Mouse (Mus musculus): ENCODE data around the gene Gm17359. TPM values are rescaled to one million over a fixed set of nuclear protein-coding genes. Genes with fewer than 3 reads are reported as not detected.

Gene Gm17359
- total and polyA plus RNA-seq, 3 experiments = not detected

DNA sequence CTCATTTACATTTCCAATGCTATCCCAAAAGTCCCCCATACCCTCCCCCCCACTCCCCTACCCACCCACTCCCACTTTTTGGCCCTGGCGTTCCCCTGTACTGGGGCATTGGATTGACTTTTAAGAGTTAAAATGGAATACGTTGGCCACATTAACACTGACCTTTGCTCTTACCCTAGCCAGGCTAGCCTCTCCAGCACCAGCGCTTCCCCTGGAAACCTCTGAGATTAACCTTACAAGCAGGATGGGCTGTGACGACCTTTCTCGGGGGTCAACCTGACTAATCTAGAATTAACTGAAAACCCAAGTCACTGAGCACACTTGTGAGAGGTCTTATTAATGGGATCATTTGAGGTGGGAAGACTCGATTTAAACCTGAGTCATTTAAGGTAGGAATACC, 31.8 kb downstream of the Gm17359 start:
- H3K4me3 ChIP-seq (ENCODE audit: low read depth, low read length) = no peak overlapping the region
- no peaks in the 10 kb centered on the region for H3K4me1 ChIP-seq (ENCODE audit: insufficient read depth, low read depth, low read length)
- no peak for TF ChIP-seq GATA2 (IDR thresholded peaks at IDR 0.05; ENCODE audit: borderline replicate concordance, low read depth, low read length)
- no peak for TF ChIP-seq POLR2AphosphoS5 (IDR thresholded peaks at IDR 0.05; ENCODE audit: insufficient replicate concordance, low read depth, low read length)
- no peak for TF ChIP-seq GATA1 (IDR thresholded peaks at IDR 0.05; ENCODE audit: borderline replicate concordance, low read length)
- TF ChIP-seq CTCF (IDR thresholded peaks at IDR 0.05; ENCODE audit: low read depth, low read length) = no peak
- no peak for TF ChIP-seq TAL1 (conservative IDR thresholded peaks at IDR 0.05; ENCODE audit: low read depth, low read length)
- ATAC-seq (ENCODE audit: extremely low read depth, insufficient number of reproducible peaks, low FRiP score, poor library complexity, severe bottlenecking) = no peak
- peaks cover 19% of the 10 kb centered on the region for H3K27me3 ChIP-seq (ENCODE audit: insufficient read depth, low read length)
- H3K36me3 ChIP-seq (replicated peaks) = no peaks in the 10 kb centered on the region
- no peak for DNase-seq (ENCODE audit: low spot score)
- H3K9me3 ChIP-seq (replicated peaks) = no peaks in the 10 kb centered on the region

DNA sequence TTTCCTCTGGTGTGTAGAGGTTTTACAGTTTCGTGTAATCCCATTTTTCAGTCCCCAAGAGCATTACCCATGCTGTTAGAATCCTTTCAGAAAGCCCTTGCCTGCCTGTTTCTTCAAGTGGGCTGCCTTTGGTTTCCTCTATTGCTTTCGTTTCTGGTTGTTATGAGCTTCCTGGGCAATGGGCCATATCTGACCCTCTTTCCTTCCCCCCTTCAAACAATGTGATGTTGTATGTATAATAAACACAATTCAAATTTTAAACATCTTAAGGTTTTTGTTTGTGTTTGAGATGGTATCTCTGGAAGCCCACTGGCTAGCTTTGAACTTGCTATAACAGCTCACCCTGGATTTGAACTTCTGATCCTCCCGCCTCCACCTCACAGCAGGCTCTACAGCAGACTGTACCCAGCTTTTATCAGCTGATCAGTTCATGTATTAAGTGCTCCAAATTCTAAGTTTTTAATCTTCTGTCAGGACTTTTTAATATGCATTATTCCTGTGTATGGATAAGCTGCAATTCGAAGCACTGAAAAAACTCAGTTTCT, 34.0 kb downstream of the Gm17359 start:
- H3K36me3 ChIP-seq (replicated peaks) = no peaks in the 10 kb centered on the region
- no peak overlapping the region for H3K4me3 ChIP-seq (ENCODE audit: low read depth, low read length)
- H3K27me3 ChIP-seq (ENCODE audit: insufficient read depth, low read length) = peaks cover 19% of the 10 kb centered on the region
- TF ChIP-seq TAL1 (conservative IDR thresholded peaks at IDR 0.05; ENCODE audit: low read depth, low read length) = no peak
- no peak for TF ChIP-seq POLR2AphosphoS5 (IDR thresholded peaks at IDR 0.05; ENCODE audit: insufficient replicate concordance, low read depth, low read length)
- TF ChIP-seq CTCF (IDR thresholded peaks at IDR 0.05; ENCODE audit: low read depth, low read length) = no peak
- TF ChIP-seq GATA1 (IDR thresholded peaks at IDR 0.05; ENCODE audit: borderline replicate concordance, low read length) = no peak
- TF ChIP-seq GATA2 (IDR thresholded peaks at IDR 0.05; ENCODE audit: borderline replicate concordance, low read depth, low read length) = no peak
- no peaks in the 10 kb centered on the region for H3K4me1 ChIP-seq (ENCODE audit: insufficient read depth, low read depth, low read length)
- H3K9me3 ChIP-seq (replicated peaks) = no peaks in the 10 kb centered on the region
- DNase-seq (ENCODE audit: low spot score) (no peak), ATAC-seq (ENCODE audit: extremely low read depth, insufficient number of reproducible peaks, low FRiP score, poor library complexity, severe bottlenecking) (no peak)

DNA sequence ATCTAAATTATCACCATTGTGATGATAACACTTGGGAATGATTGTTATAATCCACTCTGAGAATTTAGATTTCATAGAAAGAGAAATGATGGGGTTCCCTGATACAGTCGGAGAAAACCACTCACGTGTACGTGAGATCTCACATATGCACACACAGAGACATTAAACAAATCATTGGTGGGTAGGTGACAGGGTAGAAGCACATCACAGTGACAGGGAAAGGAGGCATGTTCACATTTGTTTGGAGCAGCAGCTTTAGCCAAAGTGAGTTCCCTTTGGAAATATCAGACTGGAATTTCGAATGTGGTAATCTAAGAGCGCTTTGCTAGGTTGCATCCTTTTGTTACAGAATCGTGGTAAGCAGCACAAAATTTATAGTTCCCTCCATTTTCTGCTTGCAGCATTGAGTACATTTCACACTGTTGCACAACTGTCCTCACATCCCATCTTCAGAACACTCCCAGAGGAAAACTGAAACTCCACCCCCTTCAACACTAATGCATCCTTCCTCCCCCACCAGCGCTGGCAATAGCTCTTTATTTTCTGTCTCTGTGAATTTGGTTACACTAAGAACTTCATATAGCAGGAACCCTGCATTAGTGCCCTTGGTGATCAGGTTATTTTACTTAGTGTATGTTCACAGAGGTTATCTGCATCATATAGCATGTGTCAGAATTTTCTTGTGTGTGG, 35.2 kb downstream of the Gm17359 start:
- ATAC-seq (ENCODE audit: extremely low read depth, insufficient number of reproducible peaks, low FRiP score, poor library complexity, severe bottlenecking) (no peak), DNase-seq (ENCODE audit: low spot score) (no peak)
- Histone ChIP-seq H3K36me3 (replicated peaks) (no peaks in the 10 kb centered on the region), H3K4me1 (ENCODE audit: insufficient read depth, low read depth, low read length) (no peaks in the 10 kb centered on the region), H3K9me3 (replicated peaks) (no peaks in the 10 kb centered on the region), H3K4me3 (ENCODE audit: low read depth, low read length) (no peak overlapping the region), H3K27me3 (ENCODE audit: insufficient read depth, low read length) (peaks cover 18% of the 10 kb centered on the region)
- TF ChIP-seq POLR2AphosphoS5 (IDR thresholded peaks at IDR 0.05; ENCODE audit: insufficient replicate concordance, low read depth, low read length) (no peak), TAL1 (conservative IDR thresholded peaks at IDR 0.05; ENCODE audit: low read depth, low read length) (no peak), GATA1 (IDR thresholded peaks at IDR 0.05; ENCODE audit: borderline replicate concordance, low read length) (no peak)

DNA sequence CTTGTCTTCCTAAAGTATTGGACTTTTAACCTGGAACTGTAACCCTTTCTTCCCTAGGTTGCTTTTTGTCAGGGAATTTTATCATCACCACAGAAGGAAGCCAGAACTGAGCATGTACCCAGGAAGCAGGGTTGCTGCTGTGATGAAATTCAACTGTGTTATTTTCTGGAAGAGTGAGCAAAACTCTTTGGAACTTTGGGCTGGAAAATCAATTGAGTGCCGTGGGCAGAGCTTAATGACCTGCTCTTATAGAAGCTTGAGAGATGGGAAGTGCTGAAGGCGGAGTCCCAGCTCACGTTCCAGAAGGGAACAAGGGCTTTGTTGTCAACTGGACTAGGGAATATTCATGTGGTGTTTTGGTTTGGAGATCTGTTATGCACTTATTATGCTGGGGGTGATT, 37.5 kb downstream of the Gm17359 start:
- TF ChIP-seq POLR2AphosphoS5 (IDR thresholded peaks at IDR 0.05; ENCODE audit: insufficient replicate concordance, low read depth, low read length) (no peak), GATA1 (IDR thresholded peaks at IDR 0.05; ENCODE audit: borderline replicate concordance, low read length) (no peak), CTCF (IDR thresholded peaks at IDR 0.05; ENCODE audit: low read depth, low read length) (no peak), GATA2 (IDR thresholded peaks at IDR 0.05; ENCODE audit: borderline replicate concordance, low read depth, low read length) (no peak), TAL1 (conservative IDR thresholded peaks at IDR 0.05; ENCODE audit: low read depth, low read length) (no peak)
- Histone ChIP-seq H3K4me1 (ENCODE audit: insufficient read depth, low read depth, low read length) (no peaks in the 10 kb centered on the region), H3K9me3 (replicated peaks) (no peaks in the 10 kb centered on the region), H3K36me3 (replicated peaks) (no peaks in the 10 kb centered on the region), H3K4me3 (ENCODE audit: low read depth, low read length) (no peak overlapping the region), H3K27me3 (ENCODE audit: insufficient read depth, low read length) (peaks cover 18% of the 10 kb centered on the region)
- DNase-seq (ENCODE audit: low spot score) (no peak), ATAC-seq (ENCODE audit: extremely low read depth, insufficient number of reproducible peaks, low FRiP score, poor library complexity, severe bottlenecking) (no peak)

DNA sequence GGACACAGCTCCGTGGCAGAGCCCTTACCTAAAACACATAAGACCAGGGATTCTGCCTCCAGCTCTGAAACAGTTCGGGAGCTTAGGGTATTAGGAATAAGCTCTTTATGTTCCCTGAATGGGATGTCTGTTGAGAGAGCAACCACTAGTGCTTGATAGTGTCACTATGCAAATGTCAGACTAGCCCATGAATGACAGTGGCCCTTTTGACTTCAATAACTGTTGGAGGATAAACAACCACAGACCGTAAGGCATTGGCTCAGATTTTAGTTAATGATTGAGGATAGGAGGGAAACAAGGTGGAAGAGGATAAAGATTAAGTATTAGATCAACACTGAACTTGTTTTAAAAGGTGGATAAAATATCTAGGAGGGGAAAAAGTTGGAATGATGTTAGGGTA, 41.6 kb downstream of the Gm17359 start:
- H3K36me3 ChIP-seq (replicated peaks) = no peaks in the 10 kb centered on the region
- H3K4me3 ChIP-seq (ENCODE audit: low read depth, low read length) = no peak overlapping the region
- TF ChIP-seq TAL1 (conservative IDR thresholded peaks at IDR 0.05; ENCODE audit: low read depth, low read length) (no peak), GATA1 (IDR thresholded peaks at IDR 0.05; ENCODE audit: borderline replicate concordance, low read length) (no peak), GATA2 (IDR thresholded peaks at IDR 0.05; ENCODE audit: borderline replicate concordance, low read depth, low read length) (no peak), POLR2AphosphoS5 (IDR thresholded peaks at IDR 0.05; ENCODE audit: insufficient replicate concordance, low read depth, low read length) (no peak), CTCF (IDR thresholded peaks at IDR 0.05; ENCODE audit: low read depth, low read length) (no peak)
- ATAC-seq (ENCODE audit: extremely low read depth, insufficient number of reproducible peaks, low FRiP score, poor library complexity, severe bottlenecking) (no peak), DNase-seq (ENCODE audit: low spot score) (no peak)
- no peaks in the 10 kb centered on the region for H3K4me1 ChIP-seq (ENCODE audit: insufficient read depth, low read depth, low read length)
- no peaks in the 10 kb centered on the region for H3K9me3 ChIP-seq (replicated peaks)
- peaks cover 16% of the 10 kb centered on the region for H3K27me3 ChIP-seq (ENCODE audit: insufficient read depth, low read length)

DNA sequence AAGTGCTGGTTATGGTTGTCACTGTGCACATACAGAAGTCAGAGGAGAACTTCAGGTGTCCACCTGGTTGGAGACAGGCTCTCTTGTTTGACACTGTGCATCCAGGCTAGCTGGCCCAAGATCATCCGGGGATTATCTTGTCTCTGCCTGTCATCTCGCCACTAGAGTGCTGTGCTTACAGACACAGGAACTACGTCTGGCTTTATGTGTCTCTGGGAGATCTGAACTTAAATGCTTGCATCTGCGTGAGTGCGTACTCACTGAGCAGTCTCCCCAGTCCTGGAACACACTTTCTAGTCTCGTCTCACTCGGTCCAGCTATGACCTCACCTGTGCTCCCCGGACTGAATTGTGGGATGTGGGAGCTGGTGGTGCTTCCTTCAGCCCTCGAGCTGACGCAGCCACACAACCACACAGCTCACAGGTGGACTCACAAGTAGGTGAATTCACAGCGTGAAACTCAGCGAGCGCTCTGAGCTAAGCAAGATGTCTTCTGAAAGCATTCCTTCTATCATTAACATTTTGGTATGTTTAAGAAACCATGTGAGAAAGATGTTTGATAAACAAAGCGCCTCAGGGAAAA, 42.9 kb downstream of the Gm17359 start:
- Histone ChIP-seq H3K4me1 (ENCODE audit: insufficient read depth, low read depth, low read length) (no peaks in the 10 kb centered on the region), H3K4me3 (ENCODE audit: low read depth, low read length) (no peak overlapping the region), H3K9me3 (replicated peaks) (no peaks in the 10 kb centered on the region), H3K36me3 (replicated peaks) (no peaks in the 10 kb centered on the region), H3K27me3 (ENCODE audit: insufficient read depth, low read length) (peaks cover 12% of the 10 kb centered on the region)
- ATAC-seq (ENCODE audit: extremely low read depth, insufficient number of reproducible peaks, low FRiP score, poor library complexity, severe bottlenecking) (no peak), DNase-seq (ENCODE audit: low spot score) (no peak)
- TF ChIP-seq CTCF (IDR thresholded peaks at IDR 0.05; ENCODE audit: low read depth, low read length) = no peak
- TF ChIP-seq TAL1 (conservative IDR thresholded peaks at IDR 0.05; ENCODE audit: low read depth, low read length) = no peak
- TF ChIP-seq POLR2AphosphoS5 (IDR thresholded peaks at IDR 0.05; ENCODE audit: insufficient replicate concordance, low read depth, low read length) = no peak
- no peak for TF ChIP-seq GATA1 (IDR thresholded peaks at IDR 0.05; ENCODE audit: borderline replicate concordance, low read length)
- no peak for TF ChIP-seq GATA2 (IDR thresholded peaks at IDR 0.05; ENCODE audit: borderline replicate concordance, low read depth, low read length)
